Mouse (Mus musculus): Measurements from ENCODE around the gene Tlr13.

- TF ChIP-seq CTCF (IDR thresholded peaks at IDR 0.05; ENCODE audit: low read depth) (no peak), EP300 (IDR thresholded peaks at IDR 0.05; ENCODE audit: low read depth) (no peak)
Measured at GRCm38 (mm10) chrX:106171853-106172154, 28.8 kb downstream of the Tlr13 start.
